8 mouse cellular contexts compared by ENCODE assay signal in the genomic region with DNA sequence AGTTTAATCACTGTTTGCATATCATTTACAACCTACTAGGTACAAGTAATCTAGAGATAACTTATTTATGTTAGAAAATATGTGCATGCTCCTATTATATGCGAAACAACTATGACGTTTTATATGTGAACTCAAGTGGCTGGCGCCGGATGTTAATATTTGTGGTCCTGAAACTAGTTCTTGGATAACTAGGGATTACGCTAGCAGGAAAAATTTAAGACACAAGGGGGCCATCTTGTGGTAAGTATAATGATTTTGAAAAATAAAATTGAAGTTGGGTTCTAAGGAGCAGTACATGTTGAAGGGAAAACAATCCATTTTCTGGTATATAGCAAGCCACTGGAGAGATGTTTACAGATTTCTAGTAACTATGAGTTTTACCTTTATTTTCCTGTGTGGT. TPM values are rescaled to one million over a fixed set of nuclear protein-coding genes. Genes with fewer than 3 reads are reported as not detected.
DNase-seq lines count a peak whose midpoint lies in the region; ATAC-seq and TF ChIP-seq lines count a peak whose summit lies in the region.

No protein-coding gene starts in this region.

- peak; percentile 38 for TF ChIP-seq CTCF in heart, postnatal 0 days (IDR thresholded peaks at IDR 0.05; ENCODE audit: low read depth)

- no peaks in the 10 kb centered on the region for H3K9me3 ChIP-seq in heart, postnatal 0 days (replicated peaks; ENCODE audit: control insufficient read depth, low read length)
- no peaks in the 10 kb centered on the region for H3K9me3 ChIP-seq in forebrain, embryonic 15.5 days
- no peaks in the 10 kb centered on the region for H3K9me3 ChIP-seq in midbrain, embryonic 12.5 days

- 35% methylated on average over 5 of the region's 5 CpGs for WGBS in heart, postnatal 0 days
- 50% methylated on average over 5 of the region's 5 CpGs for WGBS in forebrain, embryonic 15.5 days
- WGBS in midbrain, embryonic 12.5 days: 70% methylated on average over 5 of the region's 5 CpGs

- H3K36me3 ChIP-seq in heart, postnatal 0 days (replicated peaks; ENCODE audit: control insufficient read depth, insufficient read depth, low read length): peaks cover 19% of the 10 kb centered on the region
- no peaks in the 10 kb centered on the region for H3K36me3 ChIP-seq in forebrain, embryonic 15.5 days
- peaks cover 16% of the 10 kb centered on the region for H3K36me3 ChIP-seq in midbrain, embryonic 12.5 days

- no peak for TF ChIP-seq EP300 in heart, postnatal 0 days (IDR thresholded peaks at IDR 0.05; ENCODE audit: low read depth)

- intact Hi-C loops in left cerebral cortex, postnatal 36 days (cut with DNase I): loop anchor here (5.0 to 10.0 kb wide), 3 partner anchors 102 to 380 kb away; no protein-coding TSS in a partner anchor

- H3K4me1 ChIP-seq in heart, postnatal 0 days (ENCODE audit: control insufficient read depth, insufficient read depth): peaks cover 8% of the 10 kb centered on the region
- H3K4me1 ChIP-seq in forebrain, embryonic 15.5 days: peaks cover 23% of the 10 kb centered on the region
- H3K4me1 ChIP-seq in midbrain, embryonic 12.5 days: peaks cover 11% of the 10 kb centered on the region

- no peak overlapping the region for H3K4me3 ChIP-seq in heart, postnatal 0 days (ENCODE audit: low read depth, low read length)
- H3K4me3 ChIP-seq in forebrain, embryonic 15.5 days: peak overlapping the region; percentile 86; the same call in 1 of the 2 replicates
- H3K4me3 ChIP-seq in midbrain, embryonic 12.5 days: peak overlapping the region; percentile 73; the same call in 1 of the 2 replicates

- DNase-seq in heart, postnatal 0 days (ENCODE audit: low spot score): no peak
- DNase-seq in heart, adult 8-10 months (ENCODE audit: low spot score): no peak
- DNase-seq in MN1 (ENCODE audit: low spot score): peak; percentile 44
- no peak for DNase-seq in adrenal gland, postnatal 4 days (ENCODE audit: low spot score in 2 of 2)
- no peak for DNase-seq in left cerebral cortex, postnatal 36 days (ENCODE audit: low spot score in 2 of 2)
- DNase-seq in thymus, postnatal 14 days: no peak

- ATAC-seq in heart, postnatal 0 days (ENCODE audit: insufficient read depth, low read depth): no peak
- no peak for ATAC-seq in forebrain, embryonic 15.5 days (replicated peaks)
- no peak for ATAC-seq in midbrain, embryonic 12.5 days (ENCODE audit: low FRiP score, low read depth)

- no peak overlapping the region for H3K27ac ChIP-seq in heart, postnatal 0 days (ENCODE audit: low read depth)
- no peak overlapping the region for H3K27ac ChIP-seq in forebrain, embryonic 15.5 days (replicated peaks)
- no peak overlapping the region for H3K27ac ChIP-seq in midbrain, embryonic 12.5 days (replicated peaks)

- H3K4me2 ChIP-seq in heart, postnatal 0 days (ENCODE audit: low read depth, low read length): peak overlapping the region; percentile 76; the same call in 1 of the 2 replicates
- peak overlapping the region; percentile 75 for H3K4me2 ChIP-seq in forebrain, embryonic 15.5 days (replicated peaks)
- H3K4me2 ChIP-seq in midbrain, embryonic 12.5 days (replicated peaks): peak overlapping the region; percentile 68

- H3K27me3 ChIP-seq in heart, postnatal 0 days (ENCODE audit: control insufficient read depth, insufficient read depth, low read length): no peaks in the 10 kb centered on the region
- H3K27me3 ChIP-seq in forebrain, embryonic 15.5 days: no peaks in the 10 kb centered on the region
- H3K27me3 ChIP-seq in midbrain, embryonic 12.5 days: no peaks in the 10 kb centered on the region

- no peak overlapping the region for H3K9ac ChIP-seq in heart, postnatal 0 days (replicated peaks; ENCODE audit: low read depth, low read length)
- H3K9ac ChIP-seq in forebrain, embryonic 15.5 days (replicated peaks): no peak overlapping the region
- no peak overlapping the region for H3K9ac ChIP-seq in midbrain, embryonic 12.5 days (replicated peaks)

RNA-seq across cellular contexts. Expression of gene Zgrf1, which starts 1.4 kb away (rescaled TPM):
- 5.9 and 6.4 TPM in 2 replicates for total RNA-seq in heart, postnatal 0 days (2014; rRNA removed; ENCODE audit: low replicate concordance)
- 1.9 and 2.3 TPM in 2 replicates for polyA plus RNA-seq in heart, postnatal 0 days (2015; fragmentation: Nextera tagmentation; extraction: Ambion mirVana)
- total RNA-seq in heart, adult 8-10 months (2022): under 1 TPM; 0.63 to 0.97 (median 0.76) TPM
- 5.1 and 6.0 TPM in 2 replicates for polyA plus RNA-seq in forebrain, embryonic 15.5 days (2015; fragmentation: Nextera tagmentation; extraction: Ambion mirVana)
- 15.3 and 16.9 TPM in 2 replicates for polyA plus RNA-seq in midbrain, embryonic 12.5 days (2016; fragmentation: Nextera tagmentation; extraction: Ambion mirVana)
- 1 to 10 TPM; 8.6 to 9.4 TPM for total RNA-seq in adrenal gland, postnatal 4 days (2021)
- total RNA-seq in left cerebral cortex, postnatal 36 days (2021): 1 to 10 TPM; 2.6 to 3.6 TPM

RNA-seq across cellular contexts. Expression of gene Larp7, which starts 1.6 kb away (rescaled TPM):
- total RNA-seq in heart, postnatal 0 days (2014; rRNA removed; ENCODE audit: low replicate concordance): 8.2 and 16.5 TPM in 2 replicates
- polyA plus RNA-seq in heart, postnatal 0 days (2015; fragmentation: Nextera tagmentation; extraction: Ambion mirVana): 36.5 and 41.5 TPM in 2 replicates
- 10 to 100 TPM; 19.6 to 24.9 (median 22.9) TPM for total RNA-seq in heart, adult 8-10 months (2022)
- polyA plus RNA-seq in forebrain, embryonic 15.5 days (2015; fragmentation: Nextera tagmentation; extraction: Ambion mirVana): 33.9 and 37.9 TPM in 2 replicates
- 63.9 and 69.7 TPM in 2 replicates for polyA plus RNA-seq in midbrain, embryonic 12.5 days (2016; fragmentation: Nextera tagmentation; extraction: Ambion mirVana)
- total RNA-seq in adrenal gland, postnatal 4 days (2021): 10 to 100 TPM; 36.1 to 38.3 TPM
- 10 to 100 TPM; 16.7 to 17.3 TPM for total RNA-seq in left cerebral cortex, postnatal 36 days (2021)

RNA-seq across cellular contexts. Expression of gene Ank2, which starts 55.6 kb away (rescaled TPM):
- 138 and 177 TPM in 2 replicates for total RNA-seq in heart, postnatal 0 days (2014; rRNA removed; ENCODE audit: low replicate concordance)
- 38.8 and 45.1 TPM in 2 replicates for polyA plus RNA-seq in heart, postnatal 0 days (2015; fragmentation: Nextera tagmentation; extraction: Ambion mirVana)
- 100 to 1,000 TPM; 297 to 377 (median 334) TPM for total RNA-seq in heart, adult 8-10 months (2022)
- 158 and 159 TPM in 2 replicates for polyA plus RNA-seq in forebrain, embryonic 15.5 days (2015; fragmentation: Nextera tagmentation; extraction: Ambion mirVana)
- 141 and 153 TPM in 2 replicates for polyA plus RNA-seq in midbrain, embryonic 12.5 days (2016; fragmentation: Nextera tagmentation; extraction: Ambion mirVana)
- total RNA-seq in adrenal gland, postnatal 4 days (2021): 10 to 100 TPM; 91.4 to 93.0 TPM
- 100 to 1,000 TPM; 847 to 969 TPM for total RNA-seq in left cerebral cortex, postnatal 36 days (2021)
